Mouse (Mus musculus) olfactory bulb, adult 2 months (tissue): ENCODE data around the gene Tbc1d25.

Source experiments
- CTCF ChIP-seq: fragments of 200-500 bp; IDR thresholded peaks from 2 replicates; pipeline ENCODE4 v1.5.1; 2012; ENCODE audit warnings: low read depth, mild to moderate bottlenecking, low read length, moderate library complexity; ENCODE audit not compliant: insufficient read depth
- POLR2A ChIP-seq: fragments of 200-500 bp; IDR thresholded peaks from 2 replicates; pipeline ENCODE4 v1.6.1; 2012; ENCODE audit warnings: mild to moderate bottlenecking, low read depth, low read length, moderate library complexity; ENCODE audit not compliant: insufficient read depth

- no peak for TF ChIP-seq CTCF
- TF ChIP-seq POLR2A: no peak
These were observed 27.1 kb upstream of the Tbc1d25 start for GRCm38 (mm10) chrX:8203105-8203504.
